ENCODE assay signal across 9 mouse cellular contexts in genomic region chr15:80024331-80025313, GRCm38 (mm10). TPM values are rescaled to one million over a fixed set of nuclear protein-coding genes. Genes with fewer than 3 reads are reported as not detected.
DNase-seq lines count a peak whose midpoint lies in the region; ATAC-seq and TF ChIP-seq lines count a peak whose summit lies in the region.
"Had no signal": no experiment of that assay in that cellular context is flagged by ENCODE, and none has a peak within 500 bp of the region (broad histone marks: within the 10 kb centered on the region; RNA-seq: fewer than 3 reads in every experiment).

No protein-coding gene starts in this region.

- peak overlapping the region; percentile 20; the same call in 1 of the 2 replicates for H3K9ac ChIP-seq in midbrain, embryonic 12.5 days (replicated peaks)
- H3K9ac ChIP-seq: liver, embryonic 14.5 days had no signal

- no peak overlapping the region for H3K4me2 ChIP-seq in midbrain, embryonic 12.5 days (replicated peaks)

- intact Hi-C loops in left cerebral cortex, postnatal 10 days (cut with DNase I), result no loop called here

- peaks cover 9% of the 10 kb centered on the region; the same call in 1 of the 2 replicates for H3K27me3 ChIP-seq in midbrain, embryonic 12.5 days
- H3K27me3 ChIP-seq in cerebellum, adult 2 months (ENCODE audit: control insufficient read depth, insufficient read depth, low read length), result no peaks in the 10 kb centered on the region

- H3K9me3 ChIP-seq in midbrain, embryonic 12.5 days, result no peaks in the 10 kb centered on the region

- ATAC-seq in midbrain, embryonic 12.5 days (ENCODE audit: low FRiP score, low read depth), result no peak

- H3K27ac ChIP-seq in midbrain, embryonic 12.5 days (replicated peaks), result no peak overlapping the region
- no peak overlapping the region for H3K27ac ChIP-seq in cerebellum, adult 2 months (ENCODE audit: insufficient read depth, low read length)
- H3K27ac ChIP-seq: liver, embryonic 14.5 days had no signal

- TF ChIP-seq POLR2A in cerebellum, adult 2 months (IDR thresholded peaks at IDR 0.05; ENCODE audit: borderline replicate concordance, insufficient read depth, low read length), result no peak

- no peaks in the 10 kb centered on the region for H3K36me3 ChIP-seq in midbrain, embryonic 12.5 days

- H3K4me3 ChIP-seq in midbrain, embryonic 12.5 days, result no peak overlapping the region
- no peak overlapping the region for H3K4me3 ChIP-seq in cerebellum, adult 2 months (replicated peaks; ENCODE audit: insufficient read depth, low read depth, low read length)

- peak; percentile 42 to 58 for DNase-seq in left cerebral cortex, adult 18-20 months (ENCODE audit: low spot score in 2 of 2)
- DNase-seq in left cerebral cortex, postnatal 10 days (ENCODE audit: extremely low spot score in 1 of 2, low spot score in 2 of 2), result no peak
- DNase-seq in adrenal gland, postnatal 14 days, result peak; percentile 72
- DNase-seq in gastrocnemius, postnatal 25 days, result peak; percentile 65
- no peak for DNase-seq in cerebellum, postnatal 36 days
- DNase-seq in cerebellum, adult 2 months, result no peak
- DNase-seq in spleen, postnatal 10 days (ENCODE audit: low spot score in 2 of 2), result no peak

- no peak for TF ChIP-seq CTCF in cerebellum, adult 2 months (IDR thresholded peaks at IDR 0.05; ENCODE audit: borderline replicate concordance, insufficient read depth, low read depth, low read length)

- 33% methylated on average over 11 of the region's 11 CpGs for WGBS in midbrain, embryonic 12.5 days
- WGBS in cerebellum, adult 2 months, result 47% methylated on average over 11 of the region's 11 CpGs

- H3K4me1 ChIP-seq in midbrain, embryonic 12.5 days, result peaks cover 16% of the 10 kb centered on the region
- H3K4me1 ChIP-seq in cerebellum, adult 2 months (ENCODE audit: control insufficient read depth, insufficient read depth, low read length), result peaks cover 13% of the 10 kb centered on the region

RNA-seq across cellular contexts. Expression of gene Pdgfb, which starts 9.8 kb away (rescaled TPM):
- total RNA-seq in left cerebral cortex, adult 18-20 months (2021), result 10 to 100 TPM; 28.5 to 37.6 TPM
- total RNA-seq in left cerebral cortex, postnatal 10 days (2021), result 10 to 100 TPM; 42.6 to 43.4 TPM
- total RNA-seq in adrenal gland, postnatal 14 days (2021), result 43.0 and 49.3 TPM in 2 replicates
- total RNA-seq in gastrocnemius, postnatal 25 days (2021), result 10 to 100 TPM; 13.9 to 16.7 TPM
- 2.4 and 2.7 TPM in 2 replicates for polyA plus RNA-seq in midbrain, embryonic 12.5 days (2016; fragmentation: Nextera tagmentation; extraction: Ambion mirVana)
- polyA plus RNA-seq in cerebellum, adult 2 months (2012; rRNA removed), result 15.4 and 16.0 TPM in 2 replicates

RNA-seq across cellular contexts. Expression of gene Cbx7, which starts 53.7 kb away (rescaled TPM):
- total RNA-seq in left cerebral cortex, adult 18-20 months (2021), result 10 to 100 TPM; 59.6 to 61.7 TPM
- total RNA-seq in left cerebral cortex, postnatal 10 days (2021), result 1 to 10 TPM; 5.6 to 7.1 TPM
- 7.2 and 12.8 TPM in 2 replicates for total RNA-seq in adrenal gland, postnatal 14 days (2021)
- 10 to 100 TPM in 1 of 2 experiments, 1 to 10 TPM in 1; 8.6 to 11.1 TPM for total RNA-seq in gastrocnemius, postnatal 25 days (2021)
- 4.2 and 5.6 TPM in 2 replicates for polyA plus RNA-seq in midbrain, embryonic 12.5 days (2016; fragmentation: Nextera tagmentation; extraction: Ambion mirVana)
- 89.6 and 96.3 TPM in 2 replicates for polyA plus RNA-seq in cerebellum, adult 2 months (2012; rRNA removed)

Comparison
In these comparisons a context has a peak if more than half of its experiments do, and no peak if none do; other contexts are left out.
1. DNase-seq: peak in left cerebral cortex, adult 18-20 months (2 of 2), adrenal gland, postnatal 14 days (single experiment) and gastrocnemius, postnatal 25 days (single experiment); none in left cerebral cortex, postnatal 10 days (0 of 2), cerebellum, postnatal 36 days (0 of 2), cerebellum, adult 2 months (0 of 2) and spleen, postnatal 10 days (0 of 2).